Mouse (Mus musculus): ENCODE measurements at regions not wholly inside any gene's neighbourhood (a gene's known extent, or its start where the extent isn't known, plus 50 kb on each side); places are given as distances from the start of the nearest gene placed in this dataset.

DNA sequence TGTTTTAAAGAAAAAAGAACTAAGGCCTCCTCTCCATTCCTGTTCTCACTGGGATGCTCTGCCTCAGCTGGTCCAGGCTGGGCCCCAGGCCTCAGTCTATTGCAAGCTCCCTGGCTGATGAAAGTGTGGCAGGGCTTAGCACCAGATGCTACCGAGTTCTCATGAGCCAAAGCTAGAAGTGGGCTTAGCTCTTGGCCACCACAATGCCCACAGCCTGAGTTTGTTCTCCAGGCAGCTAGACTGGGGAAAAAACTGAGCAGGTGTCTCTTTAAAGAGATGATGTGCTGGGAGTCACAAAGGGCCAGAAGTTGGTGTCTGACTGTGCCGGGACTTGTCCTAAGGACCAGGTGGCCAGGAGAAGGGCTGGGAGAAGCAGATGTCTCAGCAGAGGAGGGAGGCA lies 101.9 kb upstream of the Lhx1 start:
- H3ac ChIP-seq (ENCODE audit: control insufficient read depth, insufficient read length) = no peak overlapping the region
- H3K4me3 ChIP-seq = no peak overlapping the region
- TF ChIP-seq POLR2AphosphoS2 (IDR thresholded peaks at IDR 0.05; ENCODE audit: insufficient read length, low read depth) (no peak), E2F4 (IDR thresholded peaks at IDR 0.05; ENCODE audit: insufficient read depth) (no peak), MYOG (IDR thresholded peaks at IDR 0.05; ENCODE audit: control insufficient read depth in 1 of 3, insufficient read depth in 1 of 3, insufficient read length in 2 of 3, low read depth in 2 of 3) (no peak), MAX (IDR thresholded peaks at IDR 0.05; ENCODE audit: low read depth) (no peak), MYOD1 (IDR thresholded peaks at IDR 0.05; ENCODE audit: control insufficient read depth in 1 of 3, insufficient read length in 2 of 3, low read depth in 2 of 3) (no peak), TCF3 (IDR thresholded peaks at IDR 0.05; ENCODE audit: insufficient read length, low read depth) (no peak), REST (IDR thresholded peaks at IDR 0.05; ENCODE audit: insufficient read depth, insufficient read length) (no peak), POLR2A (IDR thresholded peaks at IDR 0.05; ENCODE audit: insufficient read length, low read depth) (no peak), SRF (IDR thresholded peaks at IDR 0.05; ENCODE audit: control insufficient read depth, insufficient read length, low read depth) (no peak), TCF12 (IDR thresholded peaks at IDR 0.05; ENCODE audit: insufficient read depth, poor library complexity, severe bottlenecking) (no peak), CEBPB (IDR thresholded peaks at IDR 0.05; ENCODE audit: insufficient read depth, poor library complexity, severe bottlenecking) (no peak), USF1 (IDR thresholded peaks at IDR 0.05; ENCODE audit: low read depth) (no peak)
- H3K27me3 ChIP-seq (ENCODE audit: control insufficient read depth, insufficient read depth, insufficient read length) = peaks cover 27% of the 10 kb centered on the region
- no peaks in the 10 kb centered on the region for H3K36me3 ChIP-seq (ENCODE audit: control insufficient read depth, insufficient read depth)
- H3K4me2 ChIP-seq (ENCODE audit: low read depth) = no peak overlapping the region
- H3K79me2 ChIP-seq (ENCODE audit: control insufficient read depth, insufficient read depth) = no peaks in the 10 kb centered on the region

DNA sequence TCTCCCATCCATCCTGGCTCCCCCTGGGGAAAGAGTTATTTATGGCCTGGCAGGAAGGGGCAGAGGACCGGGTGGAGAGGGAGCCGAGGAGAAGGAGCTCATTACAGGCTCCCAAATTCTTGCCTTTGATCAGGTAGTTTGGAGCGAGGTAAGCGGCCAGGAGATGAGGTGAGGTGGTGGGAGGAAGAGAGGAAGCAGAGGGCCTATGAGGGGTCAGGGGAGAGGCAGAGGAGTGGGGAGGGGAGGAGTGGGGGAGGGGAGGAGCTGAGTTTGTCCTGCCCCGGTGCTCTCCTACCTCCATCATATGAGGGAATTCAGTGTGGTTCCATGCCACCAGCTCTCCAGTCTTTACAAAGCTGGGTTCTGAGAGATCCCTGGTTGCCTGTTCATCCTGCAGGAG lies 98.8 kb upstream of the Lhx1 start:
- Histone ChIP-seq H3ac (ENCODE audit: control insufficient read depth, insufficient read length) (no peak overlapping the region), H3K36me3 (ENCODE audit: control insufficient read depth, insufficient read depth) (no peaks in the 10 kb centered on the region), H3K4me3 (no peak overlapping the region), H3K4me2 (ENCODE audit: low read depth) (no peak overlapping the region), H3K79me2 (ENCODE audit: control insufficient read depth, insufficient read depth) (no peaks in the 10 kb centered on the region), H3K27me3 (ENCODE audit: control insufficient read depth, insufficient read depth, insufficient read length) (peaks cover 15% of the 10 kb centered on the region)
- no peak for TF ChIP-seq MYOG (IDR thresholded peaks at IDR 0.05; ENCODE audit: control insufficient read depth in 1 of 3, insufficient read depth in 1 of 3, insufficient read length in 2 of 3, low read depth in 2 of 3)
- TF ChIP-seq SRF (IDR thresholded peaks at IDR 0.05; ENCODE audit: control insufficient read depth, insufficient read length, low read depth) = no peak
- no peak for TF ChIP-seq POLR2AphosphoS2 (IDR thresholded peaks at IDR 0.05; ENCODE audit: insufficient read length, low read depth)
- TF ChIP-seq TCF12 (IDR thresholded peaks at IDR 0.05; ENCODE audit: insufficient read depth, poor library complexity, severe bottlenecking) = no peak
- no peak for TF ChIP-seq POLR2A (IDR thresholded peaks at IDR 0.05; ENCODE audit: insufficient read length, low read depth)
- no peak for TF ChIP-seq TCF3 (IDR thresholded peaks at IDR 0.05; ENCODE audit: insufficient read length, low read depth)
- TF ChIP-seq USF1 (IDR thresholded peaks at IDR 0.05; ENCODE audit: low read depth) = no peak
- no peak for TF ChIP-seq REST (IDR thresholded peaks at IDR 0.05; ENCODE audit: insufficient read depth, insufficient read length)
- TF ChIP-seq MYOD1 (IDR thresholded peaks at IDR 0.05; ENCODE audit: control insufficient read depth in 1 of 3, insufficient read length in 2 of 3, low read depth in 2 of 3) = no peak
- TF ChIP-seq CEBPB (IDR thresholded peaks at IDR 0.05; ENCODE audit: insufficient read depth, poor library complexity, severe bottlenecking) = no peak

DNA sequence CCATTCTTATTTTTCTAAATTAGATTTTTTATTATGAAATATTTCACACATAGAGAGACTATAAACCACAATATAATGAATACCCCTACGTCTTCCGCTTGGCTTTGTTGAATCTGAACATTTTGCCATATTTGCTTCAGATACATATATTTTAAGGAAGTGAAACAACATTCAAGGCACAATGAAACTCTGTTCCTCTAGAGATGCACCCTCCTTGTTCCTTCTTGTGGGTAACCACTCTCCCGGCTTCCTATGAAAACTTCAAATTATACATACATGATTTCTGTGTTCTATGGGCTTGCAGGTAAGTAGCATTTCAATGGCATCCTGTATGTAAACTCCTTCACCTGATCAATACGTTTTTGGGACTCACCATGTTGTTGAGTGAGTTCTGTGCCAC lies 94.4 kb upstream of the Lhx1 start:
- H3K27me3 ChIP-seq (ENCODE audit: control insufficient read depth, insufficient read depth, insufficient read length) = no peaks in the 10 kb centered on the region
- no peak for TF ChIP-seq SRF (IDR thresholded peaks at IDR 0.05; ENCODE audit: control insufficient read depth, insufficient read length, low read depth)
- TF ChIP-seq POLR2A (IDR thresholded peaks at IDR 0.05; ENCODE audit: insufficient read length, low read depth) = no peak
- TF ChIP-seq USF1 (IDR thresholded peaks at IDR 0.05; ENCODE audit: low read depth) = no peak
- no peak for TF ChIP-seq MYOG (IDR thresholded peaks at IDR 0.05; ENCODE audit: control insufficient read depth in 1 of 3, insufficient read depth in 1 of 3, insufficient read length in 2 of 3, low read depth in 2 of 3)
- no peak for TF ChIP-seq MAX (IDR thresholded peaks at IDR 0.05; ENCODE audit: low read depth)
- TF ChIP-seq MYOD1 (IDR thresholded peaks at IDR 0.05; ENCODE audit: control insufficient read depth in 1 of 3, insufficient read length in 2 of 3, low read depth in 2 of 3) = no peak
- no peak for TF ChIP-seq REST (IDR thresholded peaks at IDR 0.05; ENCODE audit: insufficient read depth, insufficient read length)
- TF ChIP-seq POLR2AphosphoS2 (IDR thresholded peaks at IDR 0.05; ENCODE audit: insufficient read length, low read depth) = no peak
- H3K79me2 ChIP-seq (ENCODE audit: control insufficient read depth, insufficient read depth) = no peaks in the 10 kb centered on the region
- H3K4me2 ChIP-seq (ENCODE audit: low read depth) = no peak overlapping the region
- H3K4me3 ChIP-seq = no peak overlapping the region
- H3ac ChIP-seq (ENCODE audit: control insufficient read depth, insufficient read length) = no peak overlapping the region
- no peaks in the 10 kb centered on the region for H3K36me3 ChIP-seq (ENCODE audit: control insufficient read depth, insufficient read depth)

DNA sequence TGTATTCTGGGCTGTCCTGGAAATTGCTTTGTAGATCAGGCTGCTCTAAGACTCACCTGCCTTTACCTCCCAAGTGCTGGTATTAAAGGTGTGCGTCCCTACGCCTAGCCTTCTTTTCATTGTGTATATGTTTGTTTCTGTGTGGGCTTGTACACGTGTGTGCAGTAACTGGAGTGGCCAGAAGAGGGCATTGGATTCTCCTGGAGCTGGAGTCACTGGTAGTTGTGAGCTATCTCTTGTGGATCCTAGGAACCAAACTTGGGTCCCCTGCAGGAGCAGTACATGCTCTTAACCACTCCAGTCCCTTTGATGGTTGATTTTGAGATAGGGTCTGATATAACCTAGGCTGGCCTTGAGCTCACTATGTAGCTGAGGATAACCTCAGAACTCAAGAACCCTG lies 93.2 kb upstream of the Lhx1 start:
- Histone ChIP-seq H3K36me3 (ENCODE audit: control insufficient read depth, insufficient read depth) (no peaks in the 10 kb centered on the region), H3K79me2 (ENCODE audit: control insufficient read depth, insufficient read depth) (no peaks in the 10 kb centered on the region), H3ac (ENCODE audit: control insufficient read depth, insufficient read length) (no peak overlapping the region), H3K4me2 (ENCODE audit: low read depth) (no peak overlapping the region), H3K4me3 (no peak overlapping the region), H3K27me3 (ENCODE audit: control insufficient read depth, insufficient read depth, insufficient read length) (no peaks in the 10 kb centered on the region)
- no peak for TF ChIP-seq CEBPB (IDR thresholded peaks at IDR 0.05; ENCODE audit: insufficient read depth, poor library complexity, severe bottlenecking)

DNA sequence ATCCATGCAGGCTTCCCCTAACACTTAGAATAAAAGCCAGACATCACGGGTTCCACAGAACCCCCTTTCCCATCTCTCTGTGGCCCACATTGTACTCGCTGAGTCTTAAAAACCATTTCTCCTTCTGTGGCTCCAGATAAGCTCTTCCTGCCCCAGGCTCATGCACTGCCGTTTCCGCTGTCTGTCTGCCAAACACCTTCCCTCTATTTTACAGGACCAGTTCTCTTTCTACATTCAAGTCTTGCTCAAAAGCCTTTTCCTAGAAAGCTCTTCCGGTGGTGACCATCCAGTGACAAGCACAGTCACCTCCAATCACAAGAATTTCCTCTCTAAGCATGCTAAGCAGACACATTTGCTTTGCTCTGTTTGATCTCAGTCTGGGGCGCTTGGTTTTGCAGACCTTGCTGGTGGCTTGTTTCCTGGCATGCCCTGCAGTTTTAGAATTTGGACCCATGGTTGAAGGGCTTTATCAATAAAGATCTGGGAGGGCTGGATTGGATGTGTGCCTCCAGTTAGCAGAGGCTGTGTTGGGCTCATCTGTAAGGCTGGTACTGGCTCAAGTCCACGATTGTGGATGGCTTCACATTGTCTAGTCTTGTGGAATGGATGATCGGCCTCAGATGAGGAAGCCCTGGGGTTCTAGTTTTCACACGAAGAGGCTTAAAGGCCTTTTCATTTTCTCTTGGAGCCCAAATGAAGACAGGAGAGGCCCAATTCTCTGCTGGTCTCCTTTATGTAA lies 87.8 kb upstream of the Lhx1 start:
- Histone ChIP-seq H3ac (ENCODE audit: control insufficient read depth, insufficient read length) (no peak overlapping the region), H3K4me3 (no peak overlapping the region), H3K36me3 (ENCODE audit: control insufficient read depth, insufficient read depth) (no peaks in the 10 kb centered on the region), H3K79me2 (ENCODE audit: control insufficient read depth, insufficient read depth) (no peaks in the 10 kb centered on the region), H3K27me3 (ENCODE audit: control insufficient read depth, insufficient read depth, insufficient read length) (peaks cover 16% of the 10 kb centered on the region), H3K4me2 (ENCODE audit: low read depth) (no peak overlapping the region)
- TF ChIP-seq POLR2AphosphoS2 (IDR thresholded peaks at IDR 0.05; ENCODE audit: insufficient read length, low read depth) = no peak
- no peak for TF ChIP-seq USF1 (IDR thresholded peaks at IDR 0.05; ENCODE audit: low read depth)
